Mouse (Mus musculus) left cerebral cortex, postnatal 14 days (tissue): Measurements from ENCODE around the gene AK157302. TPM values are rescaled to one million over a fixed set of nuclear protein-coding genes. Genes with fewer than 3 reads are reported as not detected.

ENCODE experiments used
- DNase-seq, 2 experiments: peaks; one replicate each; pipeline ENCODE4 v3.0.0; 2021 to 2022; ENCODE audit warnings: low spot score in 2 of 2, mixed read lengths in 1 of 2
- intact Hi-C: fragments of 180-260 bp; cut with DNase I; formaldehyde crosslinking; loops from one replicate; pipeline ENCODE4 v1.15.1; 2025
- microRNA-seq, 2 experiments: library from miRNA; unstranded; fragments of <30 nt; microRNA quantifications; one replicate each; pipeline ENCODE4 v1.2.0; 2022
- total RNA-seq, 2 experiments: library from RNA; stranded (reverse); gene quantifications; 2 replicates each; pipeline ENCODE4 v1.2.3; 2021

The AK157302 gene
- total RNA-seq, 2 experiments from 2014 or later: 18.1 to 19.7 TPM

- no peak for DNase-seq
- intact Hi-C loops: no loop called here
These were observed 35.1 kb downstream of the AK157302 start for GRCm38 (mm10) chr13:21530136-21530535.

GRCm38 (mm10) chr13:21530781-21531201 is 35.8 kb downstream of the AK157302 start, which contains the start of gene Zkscan8:
Gene Zkscan8 (minus strand): TSS chr13:21531120.
- peak; percentile 82 to 83 for DNase-seq
- intact Hi-C loops: no loop called here

GRCm38 (mm10) chr13:21542708-21543107 is 47.7 kb downstream of the AK157302 start, which contains the start of gene Olfr1366:
Gene Olfr1366 (minus strand): TSS chr13:21542808.
- intact Hi-C loops: no loop called here
- no peak for DNase-seq

Small RNA genes lying within 50 kb of the gene (microRNA-seq; reads per million reads assigned to microRNA genes)
- gene Mir1896: 0 reads per million in 2 experiments

Other genes starting within 250 kb of the AK157302 start
- not detected for gene Gpx5, start 202.5 kb upstream of the AK157302 start, total RNA-seq
- gene Gpx6, start 183.1 kb upstream of the AK157302 start, total RNA-seq: under 1 TPM in 1 of 2 experiments, not detected in 1; 0.30 TPM
- gene Olfr1367, start 148.3 kb upstream of the AK157302 start, total RNA-seq: not detected
- 1 to 10 TPM; 6.9 to 7.7 TPM for gene Zscan12, start 132.4 kb upstream of the AK157302 start, total RNA-seq
- 10 to 100 TPM; 38.3 to 40.1 TPM for gene Zkscan3, start 92.5 kb upstream of the AK157302 start, total RNA-seq
- gene Pgbd1, start 54.2 kb upstream of the AK157302 start, total RNA-seq: 1 to 10 TPM; 1.3 to 1.8 TPM
- 10 to 100 TPM; 33.9 to 39.7 TPM for gene Zscan26, start 41.5 kb upstream of the AK157302 start, total RNA-seq
- 1 to 10 TPM in 1 of 2 experiments, under 1 TPM in 1; 0.76 to 1.3 TPM for gene Nkapl, start 26.7 kb upstream of the AK157302 start, total RNA-seq
- 1 to 10 TPM; 7.2 to 7.3 TPM for gene Zkscan4, start 16.3 kb upstream of the AK157302 start, total RNA-seq
- gene Gm10065, start 15.8 kb upstream of the AK157302 start, total RNA-seq: not detected
- 10 to 100 TPM; 59.6 to 63.4 TPM for gene Gm11273, start 6.2 kb downstream of the AK157302 start, total RNA-seq
- gene Zkscan8, start 35.9 kb downstream of the AK157302 start, total RNA-seq: 10 to 100 TPM; 12.7 to 13.2 TPM
- not detected for gene Olfr1366, start 47.6 kb downstream of the AK157302 start, total RNA-seq
- not detected for gene Olfr1535, start 64.7 kb downstream of the AK157302 start, total RNA-seq
- gene Olfr1364, start 86.5 kb downstream of the AK157302 start, total RNA-seq: not detected
- not detected for gene Olfr1362, start 118.8 kb downstream of the AK157302 start, total RNA-seq
- gene Olfr11, start 147.3 kb downstream of the AK157302 start, total RNA-seq: not detected
- gene Olfr1361, start 168.2 kb downstream of the AK157302 start, total RNA-seq: not detected
- not detected for gene Olfr1360, start 182.2 kb downstream of the AK157302 start, total RNA-seq
- not detected for gene Olfr1359, start 202.9 kb downstream of the AK157302 start, total RNA-seq
- 10 to 100 TPM; 37.3 to 37.9 TPM for gene Hist1h2bl, start 220.9 kb downstream of the AK157302 start, total RNA-seq
- gene Hist1h2ai, start 221.2 kb downstream of the AK157302 start, total RNA-seq: 10 to 100 TPM; 17.2 to 25.6 TPM
- 10 to 100 TPM; 46.6 to 56.8 TPM for gene Hist1h3h, start 222.4 kb downstream of the AK157302 start, total RNA-seq
- gene Hist1h2bm, start 226.8 kb downstream of the AK157302 start, total RNA-seq: 1 to 10 TPM; 4.9 to 7.8 TPM
- 10 to 100 TPM; 15.4 to 16.2 TPM for gene Hist1h4j, start 239.8 kb downstream of the AK157302 start, total RNA-seq